Mouse (Mus musculus) brown adipose tissue, adult 24 weeks (tissue): ENCODE measurements at regions not wholly inside any gene's neighbourhood (a gene's known extent, or its start where the extent isn't known, plus 50 kb on each side); places are given as distances from the start of the nearest gene placed in this dataset.
A peak's percentile ranks its signal among the peaks of the same experiment; 100 is the strongest.
"Not testable (repeated sequence)": the region's sequence is repeated elsewhere in the genome, so short reads cannot be mapped to it uniquely, and the experiment has no call there.

ENCODE experiments used
- H3K27ac ChIP-seq: fragments of 200-500 bp; replicated peaks from 2 replicates; pipeline ENCODE4 v1.5.1; 2012; ENCODE audit warnings: low read depth, mild to moderate bottlenecking, low read length
- H3K4me1 ChIP-seq: fragments of 200-500 bp; 2 replicates; pipeline ENCODE4 v1.6.1; 2012; ENCODE audit warnings: low read length, mixed read lengths; ENCODE audit not compliant: control insufficient read depth, insufficient read depth, insufficient read length
- H3K4me3 ChIP-seq: fragments of 200-500 bp; 2 replicates; pipeline ENCODE4 v1.5.1; 2012; ENCODE audit warnings: low read depth, mild to moderate bottlenecking, low read length, moderate library complexity; ENCODE audit not compliant: insufficient read depth

DNA sequence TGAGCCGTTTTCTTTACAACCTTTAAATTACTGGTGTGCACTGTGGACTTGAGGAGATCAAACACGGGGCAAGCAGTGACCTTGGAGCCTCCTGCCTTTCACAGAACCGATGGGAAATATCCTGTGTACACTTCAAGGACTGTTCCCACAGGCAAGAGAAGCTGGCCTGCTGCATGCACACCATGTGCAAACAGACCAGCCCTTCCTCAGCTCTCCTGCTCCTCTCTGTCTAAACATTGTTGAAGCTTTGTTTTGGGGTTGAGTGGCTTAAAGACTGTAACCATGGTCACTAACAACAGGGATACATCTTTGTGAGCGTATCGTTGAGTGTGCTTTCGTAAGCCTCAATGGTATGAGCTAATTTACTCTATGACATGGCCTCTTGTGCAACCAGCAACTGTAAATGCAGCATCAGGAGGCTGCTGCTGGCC lies 50.2 kb upstream of the Agps start:
- 0 out of 2 replicates have a peak, but pooled peaks cover 3% of the 10 kb centered on the region for H3K4me1 ChIP-seq
- H3K4me3 ChIP-seq: no peak overlapping the region
- no peak overlapping the region for H3K27ac ChIP-seq

DNA sequence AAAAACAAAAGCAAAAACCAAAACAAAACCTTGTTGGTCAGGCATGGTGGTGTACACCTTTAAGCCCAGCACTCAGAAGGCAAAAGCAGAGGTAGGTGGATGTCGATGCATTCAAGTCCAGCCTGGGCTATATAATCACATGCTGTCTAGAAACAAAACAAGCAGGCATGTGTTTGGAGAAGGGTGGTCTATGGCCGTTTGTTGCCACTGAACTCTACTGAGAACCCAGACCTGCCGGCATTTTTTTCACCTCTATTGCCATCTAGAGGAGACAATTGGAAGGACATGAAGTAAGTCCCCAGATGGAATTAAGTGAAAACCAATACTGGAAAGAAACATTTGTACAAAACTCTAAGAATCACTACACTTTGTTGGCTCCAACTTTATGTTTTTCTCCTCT lies 50.9 kb upstream of the Agps start:
- Histone ChIP-seq H3K4me1 (0 out of 2 replicates have a peak, but pooled peaks cover 3% of the 10 kb centered on the region), H3K4me3 (0 out of 2 replicates have a peak overlapping the region, but pooled peaks have one; percentile 11), H3K27ac (no peak overlapping the region)

DNA sequence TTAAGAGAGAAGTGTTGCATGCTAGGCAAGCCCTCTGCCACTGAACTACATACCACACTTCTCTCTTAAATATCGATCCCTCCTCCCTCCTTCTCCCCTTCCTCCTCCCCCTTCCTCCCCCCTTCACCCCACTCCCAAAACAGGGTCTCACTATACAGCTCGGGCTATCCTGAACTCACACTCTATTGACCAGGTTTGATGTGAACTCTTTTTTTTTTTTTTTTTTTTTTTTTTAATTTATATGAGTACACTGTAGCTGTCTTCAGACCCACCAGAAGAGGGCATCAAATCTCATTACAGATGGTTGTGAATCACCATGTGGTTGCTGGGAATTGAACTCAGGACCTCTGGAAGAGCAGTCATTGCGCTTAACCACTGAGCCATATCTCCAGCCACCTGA lies 53.3 kb upstream of the Agps start:
- not testable (repeated sequence) for H3K27ac ChIP-seq, H3K4me3 ChIP-seq, H3K4me1 ChIP-seq

DNA sequence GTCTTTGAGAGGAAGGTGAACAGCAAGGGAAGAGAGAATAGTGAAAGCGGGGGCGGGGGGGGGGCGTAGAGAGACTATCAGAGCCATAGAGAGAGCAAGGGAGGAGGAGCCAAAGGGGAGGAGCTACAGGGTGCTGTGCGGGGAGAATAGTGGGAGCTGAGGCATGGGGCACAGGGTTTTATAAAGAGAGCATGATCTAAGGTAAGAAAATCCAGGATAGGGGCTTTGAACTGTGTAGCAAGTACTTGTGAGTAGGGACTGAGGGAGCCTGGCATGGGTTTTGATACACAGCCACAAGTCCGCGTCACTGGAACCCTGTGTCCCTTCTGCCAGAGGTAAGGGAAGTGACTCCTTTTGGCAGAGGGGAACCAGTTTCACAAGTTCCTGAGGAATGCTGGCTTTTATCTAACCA lies 54.9 kb upstream of the Agps start:
- Histone ChIP-seq H3K4me3 (peak overlapping the region; percentile 41), H3K4me1 (peaks cover 18% of the 10 kb centered on the region; the same call in 1 of the 2 replicates), H3K27ac (peak overlapping the region; percentile 51)

DNA sequence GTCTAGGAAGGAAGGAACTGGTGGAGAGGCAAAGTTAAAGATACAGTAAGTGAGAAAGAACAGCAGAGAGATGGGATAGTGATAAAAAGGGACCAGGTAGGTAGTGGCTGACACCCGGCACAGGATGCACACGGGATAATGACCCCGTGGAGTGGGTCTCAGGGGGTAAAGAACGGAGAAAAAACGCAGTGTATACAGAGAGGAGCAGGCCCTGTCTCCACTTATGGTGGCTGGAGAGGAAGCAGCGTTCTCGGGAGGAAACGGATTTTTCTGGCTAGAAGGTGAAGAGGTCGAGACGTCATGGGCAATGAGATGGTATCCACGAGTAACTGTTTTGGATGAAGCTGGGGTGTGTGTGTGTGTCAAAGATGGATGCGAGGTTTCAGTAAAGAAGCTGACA lies 55.4 kb upstream of the Agps start:
- Histone ChIP-seq H3K27ac (0 out of 2 replicates have a peak overlapping the region, but pooled peaks have one; percentile 1), H3K4me1 (peaks cover 18% of the 10 kb centered on the region; the same call in 1 of the 2 replicates), H3K4me3 (peak overlapping the region; percentile 41)

DNA sequence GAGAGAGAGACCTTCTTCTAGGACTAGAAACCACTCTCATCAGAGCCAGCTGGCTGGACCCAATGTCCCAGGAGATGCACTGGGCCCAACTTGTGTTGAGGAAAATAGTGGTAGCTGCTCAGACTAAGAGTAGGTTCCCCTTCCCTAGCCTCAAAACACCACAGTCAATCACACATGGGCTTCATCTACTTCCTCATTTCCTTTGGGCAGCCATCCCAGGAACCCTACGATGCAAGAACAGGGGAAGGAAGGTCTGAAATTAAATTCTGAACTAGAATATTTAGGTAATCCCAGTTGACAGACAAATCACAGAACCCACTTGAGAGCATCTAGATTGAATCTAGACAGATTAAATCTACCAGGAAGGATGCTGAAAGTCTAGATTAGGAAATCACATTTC lies 56.8 kb upstream of the Agps start:
- H3K27ac ChIP-seq: peak overlapping the region; percentile 16
- H3K4me3 ChIP-seq: no peak overlapping the region
- H3K4me1 ChIP-seq: peaks cover 18% of the 10 kb centered on the region; the same call in 1 of the 2 replicates

DNA sequence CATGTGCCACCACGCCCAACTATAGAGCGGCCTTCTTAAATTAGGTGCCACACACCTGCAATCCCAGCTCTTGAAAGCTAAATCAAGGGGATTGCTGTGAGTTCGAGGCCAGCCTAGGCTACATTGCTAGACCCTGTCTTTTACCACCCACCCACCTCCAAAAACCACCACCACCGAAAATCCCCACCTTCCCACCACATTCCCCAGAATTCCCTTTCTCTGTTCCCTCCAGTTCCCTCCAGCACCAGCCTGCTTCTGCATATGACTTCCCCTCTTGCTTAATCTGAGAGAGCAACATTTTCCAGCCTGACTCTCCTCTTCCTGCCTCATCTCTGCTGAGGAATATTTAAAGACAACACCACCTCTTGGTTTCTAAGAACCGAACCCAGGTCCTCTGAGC lies 58.5 kb upstream of the Agps start:
- Histone ChIP-seq H3K4me3 (no peak overlapping the region), H3K27ac (peak overlapping the region; percentile 95), H3K4me1 (peaks cover 20% of the 10 kb centered on the region; the same call in 1 of the 2 replicates)

DNA sequence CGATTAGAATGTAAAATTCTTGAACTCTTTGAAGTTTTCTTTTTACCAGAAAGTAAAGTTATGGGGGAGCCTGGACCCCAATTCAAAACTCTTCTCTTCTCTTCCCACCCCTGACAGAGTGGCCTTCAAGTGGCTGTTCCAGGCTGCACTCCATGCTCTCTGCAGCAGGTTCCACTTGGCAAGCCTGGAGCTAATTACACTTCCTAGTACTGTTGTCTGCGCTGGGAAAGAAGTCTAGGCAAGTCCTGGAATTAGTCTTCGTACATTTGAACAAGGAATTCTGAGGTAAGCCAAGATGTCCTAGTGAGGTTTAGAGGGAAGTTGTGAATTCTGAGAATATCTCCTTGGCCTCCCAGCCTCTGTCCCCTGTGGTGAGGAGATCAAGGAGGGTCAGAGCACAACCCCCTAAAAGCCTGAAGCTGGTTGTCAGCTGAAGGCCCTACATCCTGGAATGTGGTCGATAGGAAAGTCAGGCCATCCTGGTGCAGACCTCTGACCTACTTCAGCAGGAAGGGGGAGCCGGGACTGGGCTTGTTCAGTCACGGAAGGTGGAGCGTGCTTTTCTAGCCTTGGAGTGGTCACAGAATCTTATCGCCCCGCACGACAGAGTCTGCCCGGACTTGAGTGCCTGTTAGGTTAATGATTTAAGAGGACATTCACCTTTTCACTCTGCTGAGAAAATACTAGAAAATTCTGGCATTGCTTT lies 59.6 kb upstream of the Agps start:
- Histone ChIP-seq H3K27ac (peak overlapping the region; percentile 95), H3K4me3 (peak overlapping the region; percentile 7; the same call in 1 of the 2 replicates), H3K4me1 (peaks cover 20% of the 10 kb centered on the region; the same call in 1 of the 2 replicates)

DNA sequence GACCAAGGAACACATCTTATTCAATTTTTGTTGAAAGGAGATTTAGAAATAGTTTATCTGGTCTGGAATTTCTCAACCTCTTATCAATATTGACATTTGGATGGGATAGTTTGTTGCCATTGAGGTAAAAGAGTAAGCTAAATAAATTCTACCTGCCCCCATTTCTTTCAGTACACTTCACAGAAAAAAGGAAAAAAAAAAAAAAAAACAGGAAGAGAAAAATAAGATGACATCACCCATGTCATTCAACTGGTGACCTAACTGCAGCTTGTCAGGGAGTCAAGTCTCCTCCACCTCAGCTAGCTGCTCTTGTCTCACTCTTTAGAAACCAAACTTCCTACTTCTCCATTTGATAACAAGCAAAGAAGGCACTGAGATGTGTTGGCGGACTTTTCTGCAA lies 61.3 kb upstream of the Agps start:
- Histone ChIP-seq H3K27ac (no peak overlapping the region), H3K4me3 (no peak overlapping the region), H3K4me1 (peaks cover 16% of the 10 kb centered on the region; the same call in 1 of the 2 replicates)

DNA sequence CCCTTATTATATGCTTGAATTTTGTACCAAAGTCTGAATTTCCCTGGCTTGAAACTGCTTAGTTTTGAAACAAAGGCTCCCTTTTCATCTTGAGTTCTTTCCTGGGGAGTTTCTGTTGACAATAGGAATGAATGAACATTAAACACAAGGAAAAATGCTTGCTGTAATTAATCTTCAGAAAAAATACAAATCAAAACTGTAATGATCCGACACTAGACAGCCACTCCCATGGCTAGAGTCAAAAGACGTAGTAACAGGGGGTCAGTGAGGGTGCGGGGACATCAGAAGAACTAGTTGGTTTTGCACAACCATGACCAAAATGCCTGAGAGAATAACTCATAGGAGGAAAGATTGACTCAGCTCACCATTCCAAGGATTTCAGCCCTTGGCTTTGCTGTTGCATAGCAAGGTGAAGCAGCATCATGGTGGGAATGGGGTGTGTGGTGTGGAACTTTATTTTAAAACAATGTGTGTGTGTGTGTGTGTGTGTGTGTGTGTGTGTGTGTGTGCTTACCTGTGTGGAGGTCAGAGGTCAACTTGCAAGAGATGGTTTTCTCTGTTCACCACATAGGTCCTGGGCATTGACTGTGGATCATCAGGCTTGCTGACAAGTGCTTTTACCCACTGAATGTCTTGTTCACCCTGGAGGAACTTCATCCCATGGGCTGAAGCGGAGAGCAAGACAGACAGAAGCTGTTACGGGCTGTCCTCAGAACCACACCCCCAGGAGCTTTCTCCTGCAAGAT lies 63.2 kb upstream of the Agps start:
- no peak overlapping the region for H3K27ac ChIP-seq
- H3K4me3 ChIP-seq: no peak overlapping the region
- peaks cover 14% of the 10 kb centered on the region; the same call in 1 of the 2 replicates for H3K4me1 ChIP-seq

DNA sequence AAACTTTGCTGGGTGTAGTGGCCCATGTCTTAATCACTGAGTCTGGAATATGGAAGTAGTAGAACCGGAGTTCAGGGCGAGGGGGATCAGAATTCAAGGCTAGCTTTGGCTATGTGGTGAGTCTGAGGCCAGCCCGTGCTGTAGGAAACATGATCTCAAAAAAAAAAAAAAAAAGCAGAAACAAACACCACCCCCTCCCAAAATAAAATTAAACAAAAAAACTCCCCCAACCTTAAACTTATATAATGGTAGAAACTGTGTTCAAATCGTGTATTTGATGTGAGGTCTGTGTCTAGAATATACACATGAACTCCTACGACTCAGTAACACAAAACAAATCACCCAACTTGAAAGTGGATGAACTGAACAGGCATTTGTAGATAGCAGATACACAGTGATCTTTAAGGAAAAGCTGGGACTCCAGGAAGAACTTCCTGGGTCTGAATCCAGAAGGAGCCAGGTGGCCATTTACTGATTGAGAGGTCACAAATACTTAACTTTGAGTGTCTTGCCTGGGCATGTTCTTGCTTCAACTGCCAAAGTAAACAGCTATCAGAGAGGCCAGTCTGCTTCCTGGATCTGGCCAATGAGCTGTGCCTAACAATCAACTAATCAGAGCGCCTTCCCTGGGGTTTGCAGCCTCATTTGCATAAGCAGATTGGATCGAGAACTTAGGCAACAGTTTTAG lies 63.6 kb upstream of the Nfe2l2 start:
- Histone ChIP-seq H3K4me3 (no peak overlapping the region), H3K4me1 (peaks cover 12% of the 10 kb centered on the region; the same call in 1 of the 2 replicates), H3K27ac (no peak overlapping the region)

DNA sequence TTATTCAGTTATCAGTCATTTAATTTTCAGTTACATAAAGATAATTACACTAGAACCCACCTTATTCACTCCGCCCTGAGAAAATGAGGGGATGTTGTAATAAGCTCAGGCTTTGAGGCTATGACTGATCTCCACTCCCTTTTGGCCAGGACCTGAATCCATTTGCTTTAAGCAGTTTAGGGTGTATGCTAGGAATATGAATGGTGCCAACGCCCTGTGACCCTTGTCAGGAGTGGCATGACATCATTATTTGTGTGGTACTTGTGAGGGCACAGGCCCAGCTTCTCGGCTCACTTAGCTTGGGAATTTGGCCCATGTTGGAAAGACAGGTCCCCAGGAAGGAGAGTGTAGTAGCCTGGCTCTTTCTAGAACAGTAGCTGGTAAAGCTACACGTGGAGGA lies 61.0 kb upstream of the Nfe2l2 start:
- Histone ChIP-seq H3K4me1 (peaks cover 2% of the 10 kb centered on the region; the same call in 1 of the 2 replicates), H3K4me3 (no peak overlapping the region), H3K27ac (no peak overlapping the region)

DNA sequence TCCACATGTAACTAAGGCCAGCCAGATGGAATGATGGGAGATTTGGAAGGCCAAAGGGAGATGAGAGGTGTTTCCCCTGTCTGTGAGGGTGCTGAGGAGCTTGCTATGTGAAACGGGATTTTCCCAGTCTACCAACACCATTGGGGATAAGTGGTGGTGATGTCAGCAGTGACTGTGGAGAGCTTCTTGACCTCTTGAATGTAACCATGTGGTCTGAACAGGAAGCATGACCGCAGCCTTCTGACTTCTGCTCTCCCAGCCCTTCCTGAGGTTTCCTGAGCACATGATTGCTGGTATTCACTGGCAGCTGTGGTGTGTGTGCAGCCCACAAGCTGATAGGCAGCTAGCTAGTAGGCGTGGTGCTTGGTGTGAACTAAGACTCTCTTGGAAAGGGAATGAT lies 58.8 kb upstream of the Nfe2l2 start:
- no peak overlapping the region for H3K4me3 ChIP-seq
- peak overlapping the region; percentile 45; the same call in 1 of the 2 replicates for H3K27ac ChIP-seq
- H3K4me1 ChIP-seq: no peaks in the 10 kb centered on the region

DNA sequence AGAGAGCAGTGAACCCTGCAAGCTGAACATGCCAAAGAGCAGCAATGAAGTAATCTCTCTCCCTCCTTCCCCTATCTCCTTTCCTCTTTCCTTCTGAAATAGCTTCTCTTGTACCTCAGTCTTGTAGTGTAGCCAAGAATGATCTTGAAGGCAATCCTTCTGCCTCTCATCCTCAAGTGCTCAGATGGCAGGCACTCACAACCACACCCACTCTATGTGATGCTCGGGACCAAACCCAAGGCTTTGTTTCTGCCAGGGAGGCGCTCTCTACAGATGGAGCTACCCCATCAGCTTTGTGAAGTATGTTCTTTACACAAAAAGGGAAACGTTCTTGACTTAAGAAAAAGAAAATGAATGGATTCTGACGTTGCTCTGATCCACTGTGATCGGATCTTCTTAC lies 57.6 kb upstream of the Nfe2l2 start:
- no peak overlapping the region for H3K4me3 ChIP-seq
- no peak overlapping the region for H3K27ac ChIP-seq
- no peaks in the 10 kb centered on the region for H3K4me1 ChIP-seq

DNA sequence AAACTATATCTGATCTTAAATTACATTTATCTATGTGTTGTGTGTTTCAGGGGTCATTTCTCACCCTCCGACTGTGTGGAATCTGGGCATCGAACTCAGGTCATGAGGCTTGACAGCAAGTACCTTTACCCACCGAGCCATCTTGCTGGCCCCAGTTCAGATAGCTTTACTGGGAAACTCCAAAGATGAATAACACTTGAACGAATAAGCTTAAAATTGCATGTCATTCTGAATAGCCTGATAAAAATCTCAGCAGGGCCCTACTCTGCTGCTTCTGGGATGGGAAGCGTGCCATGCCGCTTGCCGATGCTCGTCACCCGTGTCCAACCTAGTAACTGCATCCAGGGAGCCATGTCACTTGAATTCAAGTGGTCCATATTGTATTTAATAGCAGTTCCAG lies 57.2 kb upstream of the Nfe2l2 start:
- Histone ChIP-seq H3K27ac (no peak overlapping the region), H3K4me3 (no peak overlapping the region), H3K4me1 (no peaks in the 10 kb centered on the region)
